In genomic region chr2:164070765-164071436, GRCm38 (mm10) we compare ENCODE assay signal across 8 mouse cellular contexts. TPM values are rescaled to one million over a fixed set of nuclear protein-coding genes. Genes with fewer than 3 reads are reported as not detected.
DNase-seq lines count a peak whose midpoint lies in the region; ATAC-seq and TF ChIP-seq lines count a peak whose summit lies in the region.

Gene Tomm34 (minus strand): TSS chr2:164071169.

- no peak for TF ChIP-seq CTCF in lung, postnatal 0 days (IDR thresholded peaks at IDR 0.05)

- H3K27ac ChIP-seq in hindbrain, embryonic 10.5 days = peak within 1 kb of the TSS; percentile 92
- H3K27ac ChIP-seq in lung, postnatal 0 days (ENCODE audit: low read length) = peak within 1 kb of the TSS; percentile 84

- no peak for TF ChIP-seq EP300 in lung, postnatal 0 days (IDR thresholded peaks at IDR 0.05)

- ATAC-seq in frontal cortex, adult (ENCODE audit: low TSS enrichment) = peak; percentile 85
- peak; percentile 96 for ATAC-seq in lung, postnatal 0 days

- WGBS in hindbrain, embryonic 10.5 days = 1% methylated on average over 55 of the region's 55 CpGs
- 2% methylated on average over 48 of the region's 55 CpGs for WGBS in lung, postnatal 0 days

- DNase-seq in MEL-GATA-1-ER (ENCODE audit: extremely low read depth, low read depth) = peak; percentile 81
- DNase-seq in cerebellum, adult 8-10 months = peak; percentile 92
- DNase-seq in hindbrain, embryonic 10.5 days (ENCODE audit: low spot score) = peak; percentile 98
- DNase-seq in layer of hippocampus, adult 9-11 months = peak; percentile 93
- DNase-seq in lung, postnatal 0 days (ENCODE audit: low spot score) = peak; percentile 98
- peak; percentile 95 for DNase-seq in ovary, postnatal 14 days (ENCODE audit: low spot score)
- peak; percentile 90 for DNase-seq in thymus, postnatal 14 days

- H3K4me1 ChIP-seq in hindbrain, embryonic 10.5 days (replicated peaks) = peaks cover 39% of the 10 kb centered on the region
- peaks cover 22% of the 10 kb centered on the region; the same call in 1 of the 2 replicates for H3K4me1 ChIP-seq in lung, postnatal 0 days (ENCODE audit: insufficient read depth, low read depth, low read length)

- H3K9ac ChIP-seq in lung, postnatal 0 days (replicated peaks; ENCODE audit: low read depth) = peak within 1 kb of the TSS; percentile 75

- peak within 1 kb of the TSS; percentile 88 for H3K4me2 ChIP-seq in lung, postnatal 0 days (replicated peaks; ENCODE audit: low read depth, low read length)

- H3K4me3 ChIP-seq in hindbrain, embryonic 10.5 days = peak within 1 kb of the TSS; percentile 97
- peak within 1 kb of the TSS; percentile 93 for H3K4me3 ChIP-seq in lung, postnatal 0 days (ENCODE audit: low read depth, low read length)

- H3K9me3 ChIP-seq in hindbrain, embryonic 10.5 days = no peaks in the 10 kb centered on the region
- H3K9me3 ChIP-seq in lung, postnatal 0 days (ENCODE audit: low read length) = no peaks in the 10 kb centered on the region

- peaks cover 20% of the 10 kb centered on the region for H3K36me3 ChIP-seq in hindbrain, embryonic 10.5 days
- no peaks in the 10 kb centered on the region; the same call in 1 of the 2 replicates for H3K36me3 ChIP-seq in lung, postnatal 0 days (ENCODE audit: insufficient read depth, low read length)

- no peaks in the 10 kb centered on the region for H3K27me3 ChIP-seq in hindbrain, embryonic 10.5 days (ENCODE audit: insufficient read depth, poor library complexity, severe bottlenecking)
- no peaks in the 10 kb centered on the region for H3K27me3 ChIP-seq in lung, postnatal 0 days (replicated peaks; ENCODE audit: insufficient read depth, low read length)

RNA-seq across cellular contexts. Expression of gene Tomm34, which starts in this region (rescaled TPM):
- 58.3 and 64.3 TPM in 2 replicates for polyA plus RNA-seq in hindbrain, embryonic 10.5 days (2016; fragmentation: Nextera tagmentation; extraction: Ambion mirVana)
- 27.2 and 30.3 TPM in 2 replicates for polyA plus RNA-seq in lung, postnatal 0 days (2015; fragmentation: Nextera tagmentation; extraction: Ambion mirVana)

Comparison
In these comparisons a context has a peak if more than half of its experiments do, and no peak if none do; other contexts are left out.
1. Peak in every context shown above with its lines: DNase-seq, ATAC-seq, H3K4me3 ChIP-seq and H3K27ac ChIP-seq.